ENCODE assay signal across 8 mouse cellular contexts in the genomic region with DNA sequence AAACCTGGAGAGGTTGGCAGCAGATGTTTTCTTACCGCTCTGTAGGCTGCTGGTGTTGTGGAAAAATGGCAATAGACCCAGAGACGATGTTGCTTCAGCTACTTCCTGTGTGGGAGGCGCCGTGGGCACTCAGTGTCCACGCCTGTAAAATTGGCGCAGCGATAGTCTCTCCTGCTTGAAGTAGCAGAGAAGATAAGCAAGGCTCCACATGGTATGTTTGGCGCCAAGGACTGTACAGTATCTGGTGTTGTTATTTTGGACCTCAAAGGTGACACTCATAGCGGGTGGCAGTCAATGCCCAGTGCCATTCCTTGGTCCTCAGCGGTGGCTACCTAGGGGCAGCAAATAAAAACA. TPM values are rescaled to one million over a fixed set of nuclear protein-coding genes. Genes with fewer than 3 reads are reported as not detected.
A peak's percentile ranks its signal among the peaks of the same experiment; 100 is the strongest.
DNase-seq lines count a peak whose midpoint lies in the region; ATAC-seq and TF ChIP-seq lines count a peak whose summit lies in the region.

No protein-coding gene starts in this region.

- H3K36me3 ChIP-seq in heart, embryonic 11.5 days (ENCODE audit: control insufficient read depth, insufficient read depth, low read length): no peaks in the 10 kb centered on the region
- H3K36me3 ChIP-seq in limb, embryonic 12.5 days: no peaks in the 10 kb centered on the region
- no peaks in the 10 kb centered on the region for H3K36me3 ChIP-seq in myocyte (ENCODE audit: control insufficient read depth, insufficient read depth)

- no peak for ATAC-seq in heart, embryonic 11.5 days (replicated peaks; ENCODE audit: insufficient number of reproducible peaks, low FRiP score, low TSS enrichment)
- ATAC-seq in limb, embryonic 12.5 days (ENCODE audit: insufficient number of reproducible peaks, insufficient read depth, low FRiP score, low TSS enrichment, low read depth): no peak

- no peak for TF ChIP-seq POLR2A in bone marrow macrophage, adult 2 months (IDR thresholded peaks at IDR 0.05; ENCODE audit: borderline replicate concordance, low read depth, low read length)
- no peak for TF ChIP-seq POLR2A in myocyte (IDR thresholded peaks at IDR 0.05; ENCODE audit: insufficient read length, low read depth)

- H3K27ac ChIP-seq in bone marrow macrophage, adult 2 months (ENCODE audit: insufficient read depth, low read depth, low read length): no peak overlapping the region
- H3K27ac ChIP-seq in heart, embryonic 11.5 days (ENCODE audit: low read depth, low read length): no peak overlapping the region
- no peak overlapping the region for H3K27ac ChIP-seq in limb, embryonic 12.5 days

- H3ac ChIP-seq in myocyte (ENCODE audit: control insufficient read depth, insufficient read length): no peak overlapping the region

- 0 out of 2 replicates have a peak overlapping the region, but pooled peaks have one; percentile 12 for H3K9ac ChIP-seq in heart, embryonic 11.5 days (ENCODE audit: low read depth, low read length)
- H3K9ac ChIP-seq in limb, embryonic 12.5 days (replicated peaks): no peak overlapping the region

- peak overlapping the region; percentile 63 for H3K4me2 ChIP-seq in heart, embryonic 11.5 days
- peak overlapping the region; percentile 47 for H3K4me2 ChIP-seq in limb, embryonic 12.5 days
- H3K4me2 ChIP-seq in myocyte (ENCODE audit: low read depth): peak overlapping the region; percentile 30

- peak overlapping the region; percentile 41 for H3K4me3 ChIP-seq in bone marrow macrophage, adult 2 months (ENCODE audit: insufficient read depth, low read length)
- H3K4me3 ChIP-seq in heart, embryonic 11.5 days (ENCODE audit: low read depth, low read length): peak overlapping the region; percentile 32
- H3K4me3 ChIP-seq in limb, embryonic 12.5 days (replicated peaks): peak overlapping the region; percentile 11; the same call in 1 of the 2 replicates
- H3K4me3 ChIP-seq in myocyte: no peak overlapping the region

- H3K79me2 ChIP-seq in myocyte (ENCODE audit: control insufficient read depth, insufficient read depth): no peaks in the 10 kb centered on the region

- DNase-seq in CD4-positive helper T cell, adult 2 months (ENCODE audit: low read depth, low spot score): peak; percentile 26
- DNase-seq in urinary bladder, adult 2 months (ENCODE audit: low spot score): no peak
- DNase-seq in layer of hippocampus, postnatal 25 days (ENCODE audit: extremely low spot score in 1 of 2, low spot score in 1 of 2): no peak
- no peak for DNase-seq in spleen, postnatal 14 days (ENCODE audit: low spot score in 2 of 2)

- H3K27me3 ChIP-seq in heart, embryonic 11.5 days (ENCODE audit: control insufficient read depth, insufficient read depth, low read length): peaks cover 5% of the 10 kb centered on the region
- H3K27me3 ChIP-seq in limb, embryonic 12.5 days: peaks cover 67% of the 10 kb centered on the region
- peaks cover 63% of the 10 kb centered on the region for H3K27me3 ChIP-seq in myocyte (ENCODE audit: control insufficient read depth, insufficient read depth, insufficient read length)

- H3K4me1 ChIP-seq in bone marrow macrophage, adult 2 months (ENCODE audit: control insufficient read depth, insufficient read depth, low read length): no peaks in the 10 kb centered on the region
- peaks cover 55% of the 10 kb centered on the region for H3K4me1 ChIP-seq in heart, embryonic 11.5 days (ENCODE audit: control insufficient read depth, insufficient read depth, low read length)
- H3K4me1 ChIP-seq in limb, embryonic 12.5 days (replicated peaks): peaks cover 41% of the 10 kb centered on the region

- TF ChIP-seq CTCF in bone marrow macrophage, adult 2 months (IDR thresholded peaks at IDR 0.05; ENCODE audit: low read depth, low read length): no peak

- no peaks in the 10 kb centered on the region for H3K9me3 ChIP-seq in heart, embryonic 11.5 days (replicated peaks; ENCODE audit: control insufficient read depth, low read length)
- H3K9me3 ChIP-seq in limb, embryonic 12.5 days: no peaks in the 10 kb centered on the region

- 4% methylated on average over 10 of the region's 10 CpGs for WGBS in heart, embryonic 11.5 days (ENCODE audit: insufficient replicate concordance)
- WGBS in limb, embryonic 12.5 days: 9% methylated on average over 10 of the region's 10 CpGs

TF ChIP-seq in myocyte, 11 proteins besides CTCF, POLR2A, EP300 and RAD21:
- TF ChIP-seq E2F4 (IDR thresholded peaks at IDR 0.05; ENCODE audit: insufficient read depth): no peak
- no peak for TF ChIP-seq CEBPB (IDR thresholded peaks at IDR 0.05; ENCODE audit: insufficient read depth, poor library complexity, severe bottlenecking)
- no peak for TF ChIP-seq MYOG (IDR thresholded peaks at IDR 0.05; ENCODE audit: control insufficient read depth in 1 of 3, insufficient read depth in 1 of 3, insufficient read length in 2 of 3, low read depth in 2 of 3)
- TF ChIP-seq TCF12 (IDR thresholded peaks at IDR 0.05; ENCODE audit: insufficient read depth, poor library complexity, severe bottlenecking): no peak
- no peak for TF ChIP-seq USF1 (IDR thresholded peaks at IDR 0.05; ENCODE audit: low read depth)
- TF ChIP-seq SRF (IDR thresholded peaks at IDR 0.05; ENCODE audit: control insufficient read depth, insufficient read length, low read depth): no peak
- TF ChIP-seq TCF3 (IDR thresholded peaks at IDR 0.05; ENCODE audit: insufficient read length, low read depth): no peak
- no peak for TF ChIP-seq MAX (IDR thresholded peaks at IDR 0.05; ENCODE audit: low read depth)
- no peak for TF ChIP-seq MYOD1 (IDR thresholded peaks at IDR 0.05; ENCODE audit: control insufficient read depth in 1 of 3, insufficient read length in 2 of 3, low read depth in 2 of 3)
- no peak for TF ChIP-seq REST (IDR thresholded peaks at IDR 0.05; ENCODE audit: insufficient read depth, insufficient read length)
- TF ChIP-seq POLR2AphosphoS2 (IDR thresholded peaks at IDR 0.05; ENCODE audit: insufficient read length, low read depth): no peak

RNA-seq across cellular contexts. Expression of a gene that starts 34.7 kb away (rescaled TPM):
- 4.2 and 4.3 TPM in 2 replicates for polyA plus RNA-seq in bone marrow macrophage, adult 2 months (2012; ENCODE audit: insufficient read depth, insufficient read length, missing spikeins)
- polyA plus RNA-seq in heart, embryonic 11.5 days (2014; fragmentation: Nextera tagmentation; extraction: Ambion mirVana): 33.1 and 49.0 TPM in 2 replicates
- 1.2 and 1.3 TPM in 2 replicates for polyA plus RNA-seq in limb, embryonic 12.5 days (2016; fragmentation: Nextera tagmentation; extraction: Ambion mirVana)
- polyA plus RNA-seq in myocyte (2012; fragmentation: generic; extraction: Trizol): 0.49 TPM
- 22.8 and 28.5 TPM in 2 replicates for polyA plus RNA-seq in urinary bladder, adult 2 months (2012; rRNA removed)
- total RNA-seq in layer of hippocampus, postnatal 25 days (2021): 1 to 10 TPM; 9.2 to 9.9 TPM
